Mouse (Mus musculus) limb, embryonic 15.5 days (tissue): Measurements from ENCODE around the gene Syt11. TPM values are rescaled to one million over a fixed set of nuclear protein-coding genes. Genes with fewer than 3 reads are reported as not detected.
A peak's percentile ranks its signal among the peaks of the same experiment; 100 is the strongest.
"Not testable (repeated sequence)": the region's sequence is repeated elsewhere in the genome, so short reads cannot be mapped to it uniquely, and the experiment has no call there.

Experiments used
- ATAC-seq: fragments of 200-750 bp; cut with Nextera tagmentation; 2 replicates; pipeline ENCODE4 v1.8.0; 2017; ENCODE audit warnings: low read depth, moderate TSS enrichment; ENCODE audit not compliant: insufficient number of reproducible peaks, low FRiP score, low TSS enrichment
- H3K27ac ChIP-seq: fragments of 300-500 bp; sonication (generic); 2 replicates; pipeline ENCODE4 v1.5.1; 2015; ENCODE audit warnings: moderate library complexity, mild to moderate bottlenecking, inconsistent platforms
- H3K27me3 ChIP-seq: fragments of 300-500 bp; sonication (generic); 2 replicates; pipeline ENCODE4 v1.6.1; 2015; ENCODE audit warnings: inconsistent platforms
- H3K36me3 ChIP-seq: fragments of 300-500 bp; sonication (generic); 2 replicates; pipeline ENCODE4 v1.6.1; 2015; ENCODE audit warnings: inconsistent platforms
- H3K4me1 ChIP-seq: fragments of 300-500 bp; sonication (generic); 2 replicates; pipeline ENCODE4 v1.6.1; 2015; ENCODE audit warnings: inconsistent platforms
- H3K4me2 ChIP-seq: fragments of 300-500 bp; sonication (generic); 2 replicates; pipeline ENCODE4 v1.6.1; 2015; ENCODE audit warnings: mild to moderate bottlenecking, inconsistent platforms
- H3K4me3 ChIP-seq: fragments of 300-500 bp; sonication (generic); 2 replicates; pipeline ENCODE4 v1.5.1; 2015; ENCODE audit warnings: mild to moderate bottlenecking, inconsistent platforms
- H3K9ac ChIP-seq: fragments of 300-500 bp; sonication (generic); 2 replicates; pipeline ENCODE4 v1.6.1; 2015; ENCODE audit warnings: inconsistent platforms
- H3K9me3 ChIP-seq: fragments of 300-500 bp; sonication (generic); 2 replicates; pipeline ENCODE4 v1.6.1; 2016; ENCODE audit warnings: inconsistent platforms
- WGBS: fragments of 180-500 bp; shearing (Covaris S2); methylation state at CpG from one replicate; pipeline ENCODE4 v1.1.7; 2015; 5-methylcytosine and 5-hydroxymethylcytosine counted together
- polyA plus RNA-seq: library from polyadenylated mRNA; unstranded; fragments of >200 nt; fragmentation: Nextera tagmentation; extraction: Ambion mirVana; gene quantifications from 2 replicates; pipeline ENCODE4 v1.2.1, GENCODE M21; 2015

Syt11 gene
- polyA plus RNA-seq, 1 experiment from 2014 or later = 16.9 TPM

DNA sequence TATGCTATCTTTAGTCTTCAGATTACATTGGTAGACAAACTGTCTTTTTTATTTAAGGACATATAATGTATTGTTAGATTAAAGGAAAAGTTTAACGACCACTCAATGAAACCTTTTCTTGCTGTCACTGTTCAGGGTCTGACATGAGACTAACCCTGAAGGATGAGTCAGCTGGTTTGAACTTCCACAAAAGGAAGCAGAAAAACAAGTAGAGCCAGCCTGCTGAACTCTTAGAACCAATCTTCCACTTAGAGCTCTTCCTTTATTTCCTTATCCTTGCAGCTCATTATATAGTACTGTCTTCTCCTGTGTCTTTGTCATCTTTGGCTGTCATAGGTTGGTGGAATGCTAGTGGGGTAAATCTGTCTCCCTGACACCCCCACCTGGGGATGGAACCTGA lies 57.1 kb downstream of the Syt11 start:
- 69% methylated on average over 1 of the region's 1 CpGs for WGBS

DNA sequence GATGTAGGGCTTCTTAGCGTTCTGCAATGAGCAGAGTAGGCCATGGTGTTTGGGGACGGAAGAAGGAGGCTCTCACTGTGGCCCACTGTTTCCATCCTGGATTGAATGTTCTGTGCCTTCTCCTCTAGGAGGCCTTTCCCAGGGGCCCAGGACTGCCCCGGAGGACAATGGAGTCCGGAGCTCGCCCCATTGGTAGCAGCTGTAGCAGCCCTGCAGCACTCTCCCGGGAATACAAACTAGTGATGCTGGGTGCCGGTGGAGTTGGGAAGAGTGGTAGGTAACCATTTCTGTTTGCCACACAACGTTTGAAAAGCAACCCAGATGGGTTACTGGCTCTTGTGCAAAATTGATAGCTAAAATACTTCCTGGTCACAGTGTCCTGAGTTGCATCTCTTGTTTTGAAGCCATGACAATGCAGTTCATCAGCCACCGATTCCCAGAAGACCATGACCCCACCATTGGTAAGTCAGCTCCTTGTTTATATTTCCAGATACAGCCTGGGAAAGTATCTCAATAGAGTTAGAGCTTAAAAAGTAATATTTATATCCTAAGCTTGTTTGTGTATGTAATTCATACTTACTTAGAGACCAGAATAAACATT lies 57.7 kb downstream of the Syt11 start:
- peak overlapping the region; percentile 75 for H3K4me3 ChIP-seq
- no peaks in the 10 kb centered on the region for H3K27me3 ChIP-seq
- H3K9me3 ChIP-seq = no peaks in the 10 kb centered on the region
- H3K27ac ChIP-seq = peak overlapping the region; percentile 83
- H3K36me3 ChIP-seq = peaks cover 47% of the 10 kb centered on the region
- peak; percentile 64 for ATAC-seq
- H3K4me1 ChIP-seq = peaks cover 21% of the 10 kb centered on the region
- WGBS = 9% methylated on average over 9 of the region's 9 CpGs
- H3K4me2 ChIP-seq = peak overlapping the region; percentile 82
- H3K9ac ChIP-seq = peak overlapping the region; percentile 57

More for the DNA sequence above, 57.1 kb downstream of the Syt11 start:
- Histone ChIP-seq H3K4me1 (peaks cover 21% of the 10 kb centered on the region), H3K27me3 (no peaks in the 10 kb centered on the region), H3K9me3 (no peaks in the 10 kb centered on the region), H3K9ac (no peak overlapping the region), H3K36me3 (peaks cover 44% of the 10 kb centered on the region), H3K4me3 (peak overlapping the region; percentile 10), H3K27ac (0 out of 2 replicates have a peak overlapping the region, but pooled peaks have one; percentile 38), H3K4me2 (peak overlapping the region; percentile 30)
- no peak for ATAC-seq

DNA sequence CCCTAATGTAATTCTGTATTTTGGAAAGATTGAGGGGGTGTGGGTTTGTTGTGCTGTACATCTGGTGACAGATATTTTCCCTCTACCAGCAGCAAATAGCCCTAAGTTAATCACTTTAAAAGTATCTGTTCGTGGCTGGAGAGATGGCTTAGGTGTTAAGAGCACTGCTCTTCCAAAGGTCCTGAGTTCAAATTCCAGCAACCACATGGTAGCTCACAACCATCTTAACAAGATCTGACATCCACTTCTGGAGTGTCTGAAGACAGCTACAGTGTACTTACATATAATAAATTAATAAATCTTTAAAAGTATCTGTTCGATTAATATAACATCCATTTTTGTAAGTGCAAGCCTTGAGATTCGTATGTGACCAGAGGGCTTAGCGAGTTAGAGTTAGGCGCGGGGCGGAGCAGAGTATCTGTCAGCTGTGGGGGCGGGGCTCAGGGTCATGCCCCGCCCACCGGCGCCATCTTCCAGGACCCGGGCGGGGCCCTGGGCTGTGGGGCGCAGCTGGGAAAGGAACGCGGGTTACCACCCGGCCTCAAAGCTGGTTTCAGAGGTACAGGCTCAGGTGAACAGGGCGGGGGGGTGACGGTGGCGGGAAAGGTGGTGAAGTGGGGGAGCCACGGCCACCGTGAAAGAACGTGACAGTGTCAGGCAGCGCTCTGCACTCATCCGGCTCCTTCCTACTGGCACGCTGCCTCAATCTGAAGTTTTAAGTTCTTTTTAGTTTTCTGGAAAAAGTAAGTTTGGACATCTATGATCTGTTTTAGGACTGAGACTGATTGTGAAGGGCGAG lies 58.4 kb downstream of the Syt11 start, which contains the start of gene Rit1:
Rit1 (plus strand) TSS at position 440 of the 799 bp plus-strand sequence.
- peak; percentile 93 for ATAC-seq
- no peaks in the 10 kb centered on the region for H3K9me3 ChIP-seq
- peaks cover 49% of the 10 kb centered on the region for H3K36me3 ChIP-seq
- peak within 1 kb of the TSS; percentile 82 for H3K4me2 ChIP-seq
- WGBS = 2% methylated on average over 27 of the region's 27 CpGs
- peak within 1 kb of the TSS; percentile 75 for H3K4me3 ChIP-seq
- H3K4me1 ChIP-seq = peaks cover 21% of the 10 kb centered on the region
- no peaks in the 10 kb centered on the region for H3K27me3 ChIP-seq
- H3K9ac ChIP-seq = peak within 1 kb of the TSS; percentile 57
- H3K27ac ChIP-seq = peak within 1 kb of the TSS; percentile 83

DNA sequence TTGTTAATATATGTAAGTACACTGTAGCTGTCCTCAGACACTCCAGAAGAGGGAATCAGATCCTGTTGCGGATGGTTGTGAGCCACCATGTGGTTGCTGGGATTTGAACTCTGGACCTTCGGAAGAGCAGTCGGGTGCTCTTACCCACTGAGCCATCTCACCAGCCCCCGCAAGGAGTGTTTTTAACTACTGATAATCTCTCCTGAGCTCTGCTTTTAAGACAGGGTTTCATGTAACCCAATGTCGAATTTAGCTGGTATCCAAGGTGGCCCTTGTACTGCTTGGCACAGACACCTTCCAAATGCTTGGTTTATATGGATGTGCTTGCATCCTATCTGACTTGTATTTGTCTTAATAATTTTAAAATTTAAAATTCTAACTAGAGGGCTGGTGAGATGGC lies 59.2 kb downstream of the Syt11 start:
- H3K4me3 ChIP-seq, H3K27me3 ChIP-seq, H3K27ac ChIP-seq, H3K4me2 ChIP-seq, H3K9ac ChIP-seq, ATAC-seq, H3K9me3 ChIP-seq: not testable (repeated sequence)
- H3K4me1 ChIP-seq = peaks cover 21% of the 10 kb centered on the region
- peaks cover 48% of the 10 kb centered on the region for H3K36me3 ChIP-seq
- WGBS = 83% methylated on average over 5 of the region's 5 CpGs

DNA sequence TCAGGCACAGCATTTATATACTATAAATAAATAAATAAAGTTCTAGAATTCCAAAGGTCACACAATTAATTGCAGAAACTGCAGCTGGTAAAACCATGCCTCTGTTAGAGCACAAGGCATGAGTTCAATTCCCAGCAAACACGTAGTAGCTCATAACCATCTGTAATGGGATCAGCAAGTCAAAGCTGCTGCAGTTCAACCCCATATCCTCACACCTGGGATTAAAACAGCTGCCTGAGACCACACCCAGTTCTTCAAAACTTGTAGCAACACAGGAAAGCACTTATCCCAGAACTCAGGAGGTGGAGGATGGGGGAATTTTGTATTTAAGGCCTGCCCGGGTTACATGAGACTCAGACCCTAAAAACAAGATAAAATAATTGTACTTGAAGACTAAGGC lies 60.2 kb downstream of the Syt11 start:
- no peak for ATAC-seq
- Histone ChIP-seq H3K9ac (no peak overlapping the region), H3K4me3 (no peak overlapping the region), H3K4me1 (peaks cover 21% of the 10 kb centered on the region), H3K27me3 (no peaks in the 10 kb centered on the region), H3K9me3 (no peaks in the 10 kb centered on the region), H3K4me2 (no peak overlapping the region), H3K27ac (peak overlapping the region; percentile 8; the same call in 1 of the 2 replicates), H3K36me3 (peaks cover 48% of the 10 kb centered on the region)
- WGBS = 47% methylated on average over 2 of the region's 2 CpGs

DNA sequence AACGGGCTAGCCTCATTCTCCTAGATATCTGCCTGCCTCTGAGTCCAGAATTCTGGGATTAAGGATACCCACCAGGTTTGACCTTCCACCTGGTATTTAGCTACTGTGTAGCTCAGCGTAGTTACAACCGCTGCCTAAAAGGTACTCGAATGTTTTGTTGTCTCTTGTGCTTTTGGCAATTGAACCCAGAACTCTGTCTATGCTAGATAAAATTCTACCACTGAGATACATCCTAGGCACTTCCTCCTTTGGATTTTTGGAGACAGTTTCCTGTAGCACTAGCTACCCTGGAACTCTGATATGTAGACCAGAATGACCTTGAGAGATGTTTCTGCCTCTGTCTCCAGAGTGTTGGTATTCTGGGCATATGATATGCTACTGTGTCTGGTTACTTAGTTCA lies 61.3 kb downstream of the Syt11 start:
- Histone ChIP-seq H3K27ac (no peak overlapping the region), H3K4me1 (peaks cover 14% of the 10 kb centered on the region), H3K36me3 (peaks cover 50% of the 10 kb centered on the region), H3K9ac (no peak overlapping the region), H3K4me3 (no peak overlapping the region), H3K4me2 (no peak overlapping the region), H3K9me3 (no peaks in the 10 kb centered on the region), H3K27me3 (no peaks in the 10 kb centered on the region)
- ATAC-seq = no peak
- WGBS = 92% methylated on average over 4 of the region's 4 CpGs

DNA sequence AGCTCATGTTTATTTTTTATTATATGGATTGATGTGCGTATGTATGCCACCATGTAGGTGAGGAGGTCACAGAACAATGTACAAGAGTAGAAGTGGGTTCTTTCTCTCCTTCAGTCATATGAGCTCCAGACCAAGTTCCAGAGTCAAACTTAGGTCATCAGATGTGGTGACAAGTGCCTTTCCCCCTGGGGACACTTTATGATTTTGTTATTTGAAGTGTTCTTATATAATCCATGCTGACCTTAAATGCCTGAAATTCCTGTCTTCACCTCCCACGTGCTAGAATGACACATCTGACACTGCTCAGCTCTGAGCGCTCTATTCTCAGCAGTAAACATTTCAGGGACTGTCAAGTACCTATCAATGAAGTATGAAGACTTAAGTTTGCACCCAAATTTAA lies 73.7 kb downstream of the Syt11 start:
- Histone ChIP-seq H3K4me2 (no peak overlapping the region), H3K4me1 (no peaks in the 10 kb centered on the region), H3K27me3 (no peaks in the 10 kb centered on the region), H3K36me3 (peaks cover 85% of the 10 kb centered on the region), H3K27ac (no peak overlapping the region), H3K4me3 (no peak overlapping the region), H3K9me3 (no peaks in the 10 kb centered on the region), H3K9ac (no peak overlapping the region)
- ATAC-seq = no peak
- WGBS = 71% methylated on average over 3 of the region's 3 CpGs

DNA sequence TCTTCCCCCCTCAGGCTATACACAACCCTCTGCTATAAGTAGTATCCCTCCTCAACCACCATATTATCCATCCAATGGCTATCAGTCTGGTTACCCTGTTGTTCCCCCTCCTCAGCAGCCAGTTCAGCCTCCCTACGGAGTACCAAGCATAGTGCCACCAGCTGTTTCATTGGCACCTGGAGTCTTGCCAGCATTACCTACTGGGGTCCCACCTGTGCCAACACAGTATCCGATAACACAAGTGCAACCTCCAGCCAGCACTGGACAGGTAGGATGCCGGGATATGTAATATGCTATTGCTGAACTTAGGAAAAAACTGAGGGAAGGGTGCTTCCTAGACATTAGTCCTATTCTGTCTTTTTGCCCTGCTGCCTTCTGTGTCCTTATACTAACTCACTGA lies 74.7 kb downstream of the Syt11 start:
- Histone ChIP-seq H3K36me3 (peaks cover 87% of the 10 kb centered on the region), H3K27me3 (no peaks in the 10 kb centered on the region), H3K4me1 (no peaks in the 10 kb centered on the region), H3K27ac (no peak overlapping the region), H3K9me3 (no peaks in the 10 kb centered on the region), H3K4me2 (no peak overlapping the region), H3K4me3 (no peak overlapping the region), H3K9ac (no peak overlapping the region)
- ATAC-seq = no peak
- WGBS = 77% methylated on average over 3 of the region's 3 CpGs

DNA sequence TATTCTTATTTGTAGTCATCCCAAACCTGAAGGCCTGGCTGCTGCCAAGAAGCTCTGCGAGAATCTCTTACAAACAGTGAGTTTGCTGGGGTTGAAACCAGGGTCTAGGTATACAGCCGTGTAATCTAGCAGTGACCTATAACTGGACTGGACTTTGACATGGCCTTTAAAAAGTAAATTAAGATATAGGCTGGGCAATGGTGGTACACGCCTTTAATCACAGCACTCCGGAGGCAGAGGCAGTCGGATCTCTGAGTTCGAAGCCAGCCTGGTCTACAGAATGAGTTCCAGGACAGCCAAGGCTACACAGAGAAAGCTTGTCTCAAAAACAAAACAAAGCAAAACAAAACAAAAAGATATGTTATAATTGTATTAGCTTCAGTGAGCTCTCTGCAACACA lies 76.1 kb downstream of the Syt11 start:
- ATAC-seq = no peak
- 94% methylated on average over 6 of the region's 6 CpGs for WGBS
- no peak overlapping the region for H3K9ac ChIP-seq
- H3K9me3 ChIP-seq = no peaks in the 10 kb centered on the region
- no peak overlapping the region for H3K4me3 ChIP-seq
- no peak overlapping the region for H3K27ac ChIP-seq
- H3K27me3 ChIP-seq = no peaks in the 10 kb centered on the region
- H3K4me2 ChIP-seq = no peak overlapping the region
- H3K4me1 ChIP-seq = no peaks in the 10 kb centered on the region
- peaks cover 91% of the 10 kb centered on the region for H3K36me3 ChIP-seq

DNA sequence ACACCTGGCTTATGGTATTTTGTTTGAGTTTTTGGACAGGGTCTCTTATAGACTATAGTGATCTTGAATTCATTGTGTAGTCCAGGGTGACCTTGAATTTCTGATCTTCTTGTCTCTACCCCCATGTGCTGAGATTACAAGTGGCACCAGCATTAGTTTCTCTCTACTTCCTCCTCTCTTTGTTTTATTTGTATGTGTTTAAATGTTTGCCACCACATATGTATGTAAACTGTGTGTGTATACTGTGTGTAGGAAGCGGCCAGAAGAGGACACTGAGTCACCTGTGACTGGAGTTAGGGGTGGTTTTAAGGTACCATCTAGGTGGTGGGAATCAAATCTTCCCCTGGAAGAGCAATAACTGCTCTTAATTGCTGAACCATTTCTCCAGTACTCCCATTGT lies 76.9 kb downstream of the Syt11 start:
- peaks cover 91% of the 10 kb centered on the region for H3K36me3 ChIP-seq
- H3K27ac ChIP-seq = no peak overlapping the region
- no peaks in the 10 kb centered on the region for H3K4me1 ChIP-seq
- no peak for ATAC-seq
- 94% methylated on average over 1 of the region's 1 CpGs for WGBS
- no peak overlapping the region for H3K4me3 ChIP-seq
- H3K27me3 ChIP-seq = no peaks in the 10 kb centered on the region
- no peak overlapping the region for H3K4me2 ChIP-seq
- H3K9me3 ChIP-seq = no peaks in the 10 kb centered on the region
- no peak overlapping the region for H3K9ac ChIP-seq

DNA sequence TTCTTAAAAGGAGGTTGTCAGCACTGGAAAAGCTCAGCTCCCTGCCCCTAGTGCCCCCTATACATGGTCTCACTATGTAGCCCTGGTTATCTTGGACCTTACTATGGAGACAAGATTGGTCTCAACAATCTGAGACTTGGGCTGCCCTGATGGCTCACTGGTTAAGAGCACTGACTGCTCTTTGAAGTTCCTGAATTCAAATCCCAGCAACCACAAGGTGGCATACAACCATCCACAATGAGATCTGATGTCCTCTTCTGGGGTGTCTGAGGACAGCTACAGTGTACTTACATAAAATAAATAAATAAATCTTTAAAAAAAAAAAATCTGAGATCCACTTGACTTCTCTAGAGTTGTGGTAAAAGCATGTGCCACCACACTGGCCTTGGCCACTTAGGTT lies 79.4 kb downstream of the Syt11 start:
- no peak overlapping the region for H3K27ac ChIP-seq
- H3K36me3 ChIP-seq = peaks cover 94% of the 10 kb centered on the region
- no peak for ATAC-seq
- H3K9me3 ChIP-seq = no peaks in the 10 kb centered on the region
- no peak overlapping the region for H3K9ac ChIP-seq
- no peak overlapping the region for H3K4me2 ChIP-seq
- H3K4me3 ChIP-seq = no peak overlapping the region
- no peaks in the 10 kb centered on the region for H3K27me3 ChIP-seq
- H3K4me1 ChIP-seq = no peaks in the 10 kb centered on the region
